Mouse (Mus musculus): ENCODE data around the gene Arhgap9. TPM values are rescaled to one million over a fixed set of nuclear protein-coding genes. Genes with fewer than 3 reads are reported as not detected.

The Arhgap9 gene
- polyA plus RNA-seq, 1 experiment: 0.78 TPM

DNA sequence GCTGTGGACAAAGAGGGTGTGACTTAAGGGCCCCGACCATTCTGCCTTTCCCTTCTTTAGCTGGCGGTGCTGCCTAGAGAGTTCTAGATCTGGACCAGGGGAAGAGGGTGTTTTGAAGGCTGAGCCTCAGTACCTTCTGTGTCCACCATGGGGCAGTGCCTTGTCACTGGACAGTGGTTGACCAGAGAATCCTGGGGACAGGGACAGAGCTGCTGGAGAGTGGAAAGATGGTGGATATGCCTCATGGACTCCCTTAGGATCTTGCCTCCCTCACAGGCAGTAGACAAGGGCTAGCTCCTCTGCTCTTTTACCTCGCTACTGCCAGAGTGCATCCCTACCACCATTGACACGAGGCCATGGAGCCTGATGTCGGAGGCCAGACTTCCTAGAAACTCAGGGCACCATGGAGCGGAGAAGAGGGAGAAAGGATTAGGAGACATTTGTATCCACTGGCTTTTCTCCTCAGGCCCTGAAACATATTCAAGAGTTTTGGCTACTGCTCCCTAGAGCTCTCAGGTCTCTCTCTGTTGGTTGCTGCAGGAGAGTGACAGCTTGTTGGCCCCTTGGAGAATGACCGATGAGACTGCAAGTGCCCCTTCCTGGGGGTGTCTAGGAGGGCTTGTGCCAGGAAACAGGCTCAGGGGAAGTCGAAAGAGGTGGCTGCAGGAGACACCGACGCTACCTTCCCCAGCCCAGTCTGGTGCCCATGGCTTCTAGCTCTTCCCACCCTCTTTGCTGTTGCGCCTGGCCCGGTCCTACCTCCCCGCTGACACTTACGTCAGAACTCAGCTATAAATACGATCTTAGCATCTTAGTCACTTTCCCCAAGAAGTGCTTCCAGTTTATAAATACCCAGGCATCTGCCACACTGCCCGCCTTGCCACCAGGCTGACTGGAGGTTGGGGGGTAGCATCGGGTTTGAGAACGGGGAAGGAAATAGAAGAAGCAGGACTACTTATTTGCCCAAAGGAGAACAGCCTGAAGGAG lies 32.4 kb downstream of the Arhgap9 start, which contains the start of gene Inhbe:
Gene Inhbe, minus strand, starts transcription at position 503 of the 987 bp plus-strand sequence.
- Histone ChIP-seq H3K36me3 (ENCODE audit: control insufficient read depth, insufficient read depth) (no peaks in the 10 kb centered on the region), H3K27me3 (ENCODE audit: control insufficient read depth, insufficient read depth, insufficient read length) (peaks cover 31% of the 10 kb centered on the region), H3K79me2 (ENCODE audit: control insufficient read depth, insufficient read depth) (no peaks in the 10 kb centered on the region), H3K79me3 (ENCODE audit: low read depth) (no peaks in the 10 kb centered on the region), H3K4me3 (ENCODE audit: insufficient read depth, poor library complexity, severe bottlenecking) (no peak within 1 kb of the TSS), H3ac (ENCODE audit: control insufficient read depth, insufficient read length, low read depth) (no peak within 1 kb of the TSS)
- TF ChIP-seq CTCF (IDR thresholded peaks at IDR 0.05; ENCODE audit: control insufficient read depth, insufficient read depth, insufficient read length) (peak; percentile 24), CEBPB (IDR thresholded peaks at IDR 0.05; ENCODE audit: low read depth) (no peak)

DNA sequence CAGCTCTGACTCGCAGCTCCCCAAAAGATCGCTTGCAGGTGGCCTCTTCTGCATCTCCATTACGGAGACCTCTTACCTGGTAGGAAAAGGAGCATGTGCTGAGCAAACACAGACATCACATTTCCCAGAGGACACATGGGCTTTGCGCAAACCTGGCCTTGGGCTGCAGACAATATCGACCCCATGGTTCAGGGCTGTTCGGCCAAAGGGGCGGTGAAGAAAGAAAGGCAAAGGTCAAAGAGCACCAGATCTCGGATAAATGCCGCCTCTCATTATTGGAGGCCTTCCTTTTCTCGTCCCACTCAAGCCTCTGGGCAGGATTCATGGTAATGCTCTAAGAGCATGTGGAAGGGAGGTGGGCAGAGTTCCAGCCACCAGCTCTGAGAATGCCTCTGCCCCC lies 33.6 kb downstream of the Arhgap9 start:
- Histone ChIP-seq H3ac (ENCODE audit: control insufficient read depth, insufficient read length, low read depth) (no peak overlapping the region), H3K36me3 (ENCODE audit: control insufficient read depth, insufficient read depth) (no peaks in the 10 kb centered on the region), H3K79me2 (ENCODE audit: control insufficient read depth, insufficient read depth) (no peaks in the 10 kb centered on the region), H3K4me3 (ENCODE audit: insufficient read depth, poor library complexity, severe bottlenecking) (no peak overlapping the region), H3K27me3 (ENCODE audit: control insufficient read depth, insufficient read depth, insufficient read length) (peaks cover 31% of the 10 kb centered on the region), H3K79me3 (ENCODE audit: low read depth) (no peaks in the 10 kb centered on the region)
- TF ChIP-seq MYOG (IDR thresholded peaks at IDR 0.05; ENCODE audit: control insufficient read depth, extremely low read depth, insufficient read length) (no peak), MAX (IDR thresholded peaks at IDR 0.05) (no peak), FOSL1 (IDR thresholded peaks at IDR 0.05; ENCODE audit: insufficient read depth, low read length, poor library complexity, severe bottlenecking) (no peak), CEBPB (IDR thresholded peaks at IDR 0.05; ENCODE audit: low read depth) (no peak), USF1 (IDR thresholded peaks at IDR 0.05; ENCODE audit: low read depth) (no peak), CTCF (IDR thresholded peaks at IDR 0.05; ENCODE audit: control insufficient read depth, insufficient read depth, insufficient read length) (no peak), MYOD1 (IDR thresholded peaks at IDR 0.05; ENCODE audit: control insufficient read depth, insufficient read length, low read depth) (no peak)

GRCm38 (mm10) chr10:127360714-127361113 lies 39.0 kb downstream of the Arhgap9 start:
- Histone ChIP-seq H3K79me2 (ENCODE audit: control insufficient read depth, insufficient read depth) (no peaks in the 10 kb centered on the region), H3K4me3 (ENCODE audit: insufficient read depth, poor library complexity, severe bottlenecking) (no peak overlapping the region), H3K36me3 (ENCODE audit: control insufficient read depth, insufficient read depth) (no peaks in the 10 kb centered on the region), H3ac (ENCODE audit: control insufficient read depth, insufficient read length, low read depth) (no peak overlapping the region), H3K79me3 (ENCODE audit: low read depth) (no peaks in the 10 kb centered on the region), H3K27me3 (ENCODE audit: control insufficient read depth, insufficient read depth, insufficient read length) (peaks cover 25% of the 10 kb centered on the region)
- TF ChIP-seq FOSL1 (IDR thresholded peaks at IDR 0.05; ENCODE audit: insufficient read depth, low read length, poor library complexity, severe bottlenecking): no peak
- no peak for TF ChIP-seq USF1 (IDR thresholded peaks at IDR 0.05; ENCODE audit: low read depth)
- no peak for TF ChIP-seq CTCF (IDR thresholded peaks at IDR 0.05; ENCODE audit: control insufficient read depth, insufficient read depth, insufficient read length)
- no peak for TF ChIP-seq MYOG (IDR thresholded peaks at IDR 0.05; ENCODE audit: control insufficient read depth, extremely low read depth, insufficient read length)
- TF ChIP-seq CEBPB (IDR thresholded peaks at IDR 0.05; ENCODE audit: low read depth): no peak
- no peak for TF ChIP-seq MYOD1 (IDR thresholded peaks at IDR 0.05; ENCODE audit: control insufficient read depth, insufficient read length, low read depth)

DNA sequence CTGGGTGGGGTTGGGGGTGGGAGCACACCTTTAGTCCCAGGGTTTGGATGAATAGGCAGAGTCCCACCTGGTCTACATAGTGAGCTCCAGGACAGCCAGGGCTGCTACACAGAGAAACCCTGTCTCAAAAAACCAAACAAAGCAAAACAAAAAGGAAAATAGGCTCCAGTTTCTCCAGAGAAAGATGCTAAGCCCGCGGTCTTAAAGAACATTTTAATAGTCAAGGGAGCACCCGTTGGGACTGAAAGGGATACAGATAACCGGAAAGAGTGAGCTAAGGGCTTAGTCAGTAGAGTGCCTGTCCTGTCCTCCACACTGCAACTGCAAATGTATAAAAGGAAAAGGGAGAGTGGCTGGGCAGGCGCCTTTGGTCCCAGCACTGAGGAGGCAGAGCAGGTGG lies 45.4 kb downstream of the Arhgap9 start:
- Histone ChIP-seq H3K36me3 (ENCODE audit: control insufficient read depth, insufficient read depth) (no peaks in the 10 kb centered on the region), H3K4me3 (ENCODE audit: insufficient read depth, poor library complexity, severe bottlenecking) (no peak overlapping the region), H3ac (ENCODE audit: control insufficient read depth, insufficient read length, low read depth) (no peak overlapping the region), H3K79me3 (ENCODE audit: low read depth) (no peaks in the 10 kb centered on the region), H3K79me2 (ENCODE audit: control insufficient read depth, insufficient read depth) (no peaks in the 10 kb centered on the region), H3K27me3 (ENCODE audit: control insufficient read depth, insufficient read depth, insufficient read length) (peaks cover 11% of the 10 kb centered on the region)
- TF ChIP-seq MAX (IDR thresholded peaks at IDR 0.05) (no peak), MYOG (IDR thresholded peaks at IDR 0.05; ENCODE audit: control insufficient read depth, extremely low read depth, insufficient read length) (no peak), MYOD1 (IDR thresholded peaks at IDR 0.05; ENCODE audit: control insufficient read depth, insufficient read length, low read depth) (no peak), USF1 (IDR thresholded peaks at IDR 0.05; ENCODE audit: low read depth) (no peak), CEBPB (IDR thresholded peaks at IDR 0.05; ENCODE audit: low read depth) (no peak), CTCF (IDR thresholded peaks at IDR 0.05; ENCODE audit: control insufficient read depth, insufficient read depth, insufficient read length) (no peak), FOSL1 (IDR thresholded peaks at IDR 0.05; ENCODE audit: insufficient read depth, low read length, poor library complexity, severe bottlenecking) (no peak)

DNA sequence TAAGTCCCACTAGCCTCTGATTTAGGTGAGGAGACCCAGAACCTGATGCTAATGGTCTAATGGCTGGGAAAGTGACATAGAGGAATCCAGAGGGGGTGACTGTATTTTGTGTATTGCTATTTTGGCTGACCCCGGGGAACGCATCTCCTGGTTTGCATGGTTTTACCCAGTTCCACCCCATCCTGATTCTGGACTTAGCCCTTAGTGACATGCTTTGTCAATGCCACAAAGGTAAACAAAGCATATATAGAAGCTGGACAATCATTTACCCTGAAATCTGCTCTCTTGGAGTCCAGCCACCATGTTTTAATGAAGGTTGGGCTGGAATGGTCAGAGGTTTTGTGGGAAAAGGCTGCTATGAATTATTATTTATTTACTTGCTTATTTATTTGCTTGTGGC lies 46.5 kb downstream of the Arhgap9 start:
- no peaks in the 10 kb centered on the region for H3K36me3 ChIP-seq (ENCODE audit: control insufficient read depth, insufficient read depth)
- no peak for TF ChIP-seq MYOD1 (IDR thresholded peaks at IDR 0.05; ENCODE audit: control insufficient read depth, insufficient read length, low read depth)
- TF ChIP-seq FOSL1 (IDR thresholded peaks at IDR 0.05; ENCODE audit: insufficient read depth, low read length, poor library complexity, severe bottlenecking): no peak
- TF ChIP-seq MAX (IDR thresholded peaks at IDR 0.05): no peak
- no peak for TF ChIP-seq CTCF (IDR thresholded peaks at IDR 0.05; ENCODE audit: control insufficient read depth, insufficient read depth, insufficient read length)
- no peak for TF ChIP-seq MYOG (IDR thresholded peaks at IDR 0.05; ENCODE audit: control insufficient read depth, extremely low read depth, insufficient read length)
- no peak for TF ChIP-seq CEBPB (IDR thresholded peaks at IDR 0.05; ENCODE audit: low read depth)
- no peak for TF ChIP-seq USF1 (IDR thresholded peaks at IDR 0.05; ENCODE audit: low read depth)
- peaks cover 11% of the 10 kb centered on the region for H3K27me3 ChIP-seq (ENCODE audit: control insufficient read depth, insufficient read depth, insufficient read length)
- no peaks in the 10 kb centered on the region for H3K79me3 ChIP-seq (ENCODE audit: low read depth)
- no peak overlapping the region for H3K4me3 ChIP-seq (ENCODE audit: insufficient read depth, poor library complexity, severe bottlenecking)
- no peaks in the 10 kb centered on the region for H3K79me2 ChIP-seq (ENCODE audit: control insufficient read depth, insufficient read depth)
- H3ac ChIP-seq (ENCODE audit: control insufficient read depth, insufficient read length, low read depth): no peak overlapping the region

Measured in C2C12 (cell line).